Mouse (Mus musculus) left cerebral cortex, postnatal 10 days (tissue): ENCODE measurements at regions not wholly inside any gene's neighbourhood (a gene's known extent, or its start where the extent isn't known, plus 50 kb on each side); places are given as distances from the start of the nearest gene placed in this dataset. TPM values are rescaled to one million over a fixed set of nuclear protein-coding genes. Genes with fewer than 3 reads are reported as not detected.

Experiments
- DNase-seq, 2 experiments: peaks; one replicate each; pipeline ENCODE4 v3.0.0; 2021 to 2022; ENCODE audit warnings: low spot score in 2 of 2, mixed read lengths in 1 of 2; ENCODE audit errors: extremely low spot score in 1 of 2
- intact Hi-C: fragments of 180-260 bp; cut with DNase I; formaldehyde crosslinking; loops from one replicate; pipeline ENCODE4 v1.15.1; 2025
- microRNA-seq: library from miRNA; unstranded; fragments of <30 nt; microRNA quantifications from one replicate; pipeline ENCODE4 v1.2.0, GENCODE M21; 2022

DNA sequence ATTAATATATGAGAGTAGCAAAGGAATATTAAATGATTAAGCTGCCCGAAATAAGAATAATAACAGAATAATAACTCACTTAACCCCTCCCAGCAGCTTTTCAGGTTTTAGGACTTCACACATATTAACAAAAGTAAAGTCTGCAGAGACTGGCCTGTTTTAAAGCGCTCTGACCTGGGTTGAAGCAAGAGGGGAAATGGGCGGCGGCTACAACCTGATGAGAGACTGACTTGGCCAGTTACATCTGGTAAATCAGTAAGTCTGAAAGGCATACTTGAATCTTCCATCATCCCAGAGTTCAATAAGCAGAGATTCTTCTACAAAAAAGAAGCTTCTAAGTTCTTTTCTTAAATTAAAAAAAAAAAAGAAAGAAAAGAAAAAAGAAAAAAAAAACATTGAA, 107.9 kb upstream of the Adgrl4 start:
- intact Hi-C loops, result no loop called here
- no peak for DNase-seq

DNA sequence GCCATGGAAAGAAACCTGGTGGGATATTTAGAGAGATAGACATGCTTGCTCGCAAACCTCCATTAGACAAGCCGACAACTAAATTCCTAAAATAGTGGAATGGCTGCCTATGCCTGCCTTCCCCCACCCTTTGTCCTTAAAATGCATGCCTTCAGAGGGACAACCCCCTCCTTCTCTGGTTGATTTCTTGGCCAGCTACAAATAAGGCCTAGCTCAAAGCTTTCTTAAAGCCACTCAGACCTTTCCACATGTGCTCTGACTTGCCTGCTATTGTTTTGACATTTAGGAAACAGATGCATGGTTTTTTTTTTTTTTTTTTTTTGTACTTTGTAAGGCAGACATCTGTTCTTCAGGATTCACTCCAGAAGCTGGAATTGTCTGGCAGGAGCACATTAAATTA, 105.8 kb upstream of the Adgrl4 start:
- DNase-seq, result no peak
- intact Hi-C loops, result no loop called here

- intact Hi-C loops, result no loop called here
- no peak for DNase-seq
Observed at GRCm38 (mm10) chr3:151332317-151332687, 105.4 kb upstream of the Adgrl4 start.

GRCm38 (mm10) chr3:151332688-151333452, 104.8 kb upstream of the Adgrl4 start:
- intact Hi-C loops, result no loop called here

GRCm38 (mm10) chr3:151333867-151334341, 103.8 kb upstream of the Adgrl4 start:
- intact Hi-C loops, result no loop called here
- DNase-seq, result no peak

More at GRCm38 (mm10) chr3:151332688-151333452, 104.8 kb upstream of the Adgrl4 start:
- DNase-seq, result no peak

DNA sequence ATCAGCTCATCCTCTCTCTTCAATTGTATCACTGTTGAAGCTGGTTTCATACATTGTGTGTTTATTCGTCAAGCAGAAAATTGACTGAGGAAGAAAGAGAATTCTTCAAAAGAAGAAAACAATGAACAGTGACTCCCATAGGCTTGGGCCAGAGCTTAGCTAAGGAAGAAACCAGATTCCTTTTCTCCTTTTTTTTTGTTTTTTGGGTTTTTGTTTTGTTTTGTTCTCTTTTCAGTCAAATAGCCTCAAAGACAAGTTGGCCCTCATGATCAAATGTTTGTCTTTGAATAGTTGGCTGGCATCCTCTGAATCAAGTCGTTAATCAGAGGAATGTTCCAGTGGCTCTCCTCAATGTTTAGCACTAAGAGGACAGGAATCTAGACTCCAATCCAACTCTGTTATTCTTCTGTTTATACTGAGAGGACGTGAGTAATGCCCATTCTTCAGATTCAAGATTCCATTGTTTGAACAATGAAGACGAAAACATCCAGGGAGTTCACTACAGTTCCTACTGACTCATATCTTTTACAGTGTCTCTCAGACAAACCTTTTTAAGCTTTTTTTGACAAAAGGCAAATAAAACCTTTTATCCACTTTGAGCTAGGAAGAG, 86.1 kb upstream of the Adgrl4 start:
- DNase-seq, result no peak
- intact Hi-C loops, result no loop called here

GRCm38 (mm10) chr3:151366302-151366701, 71.4 kb upstream of the Adgrl4 start:
- intact Hi-C loops, result no loop called here
- peak in 1 of 2 experiments; percentile 7 for DNase-seq

- intact Hi-C loops, result no loop called here
- no peak for DNase-seq
Observed at GRCm38 (mm10) chr3:151366707-151367306, 70.9 kb upstream of the Adgrl4 start.

GRCm38 (mm10) chr3:151383326-151384019, 54.2 kb upstream of the Adgrl4 start:
- no peak for DNase-seq
- intact Hi-C loops, result no loop called here

GRCm38 (mm10) chr3:151384850-151385249, 52.8 kb upstream of the Adgrl4 start:
- intact Hi-C loops, result no loop called here
- no peak for DNase-seq

- intact Hi-C loops, result no loop called here
Observed at GRCm38 (mm10) chr3:151386103-151386502, 51.6 kb upstream of the Adgrl4 start.

More at GRCm38 (mm10) chr3:151386103-151386502, 51.6 kb upstream of the Adgrl4 start:
- no peak for DNase-seq

Small RNA genes lying in the stretch of these regions (microRNA-seq; reads per million reads assigned to microRNA genes)
- gene Mir3963, result not detected
